Mouse (Mus musculus) layer of hippocampus, postnatal 25 days (tissue): Measurements from ENCODE around the gene Aamp. TPM values are rescaled to one million over a fixed set of nuclear protein-coding genes. Genes with fewer than 3 reads are reported as not detected.

Experiments used
- DNase-seq, 2 experiments: peaks; one replicate each; pipeline ENCODE4 v3.0.0; 2022; ENCODE audit warnings: mixed read lengths in 2 of 2, low spot score in 1 of 2; ENCODE audit errors: extremely low spot score in 1 of 2
- total RNA-seq, 2 experiments: library from RNA; stranded (reverse); gene quantifications; 2 replicates each; pipeline ENCODE4 v1.2.3; 2021

The Aamp gene
- total RNA-seq, 2 experiments from 2014 or later: 143 to 156 TPM

DNA sequence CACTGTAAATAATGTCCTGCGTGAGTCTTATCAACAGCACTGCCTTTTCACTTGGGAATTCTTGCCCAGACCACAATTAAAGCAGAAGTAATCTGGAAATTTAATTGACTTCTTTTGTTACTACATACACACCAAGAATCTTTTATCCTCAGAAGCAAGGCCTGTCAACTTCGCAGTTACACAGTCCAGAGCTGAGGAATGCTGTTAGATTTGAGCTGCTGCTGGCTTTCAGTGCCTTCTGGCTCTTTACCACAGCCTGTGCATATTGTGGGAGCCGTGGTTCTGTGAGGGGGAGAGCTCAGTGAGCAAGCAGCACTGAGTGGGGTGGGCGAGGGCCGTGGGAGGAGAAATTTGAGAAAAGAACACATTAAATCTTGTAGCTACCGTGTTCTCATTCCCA is 44.2 kb downstream of the Aamp start:
- peak; percentile 29 to 46 for DNase-seq

GRCm38 (mm10) chr1:74239618-74240017 is 44.9 kb downstream of the Aamp start:
- DNase-seq: peak in 1 of 2 experiments; percentile 23

GRCm38 (mm10) chr1:74239162-74239561 is 45.4 kb downstream of the Aamp start:
- DNase-seq: no peak

GRCm38 (mm10) chr1:74238136-74238535 is 46.4 kb downstream of the Aamp start:
- DNase-seq: no peak

GRCm38 (mm10) chr1:74237671-74238070 is 46.9 kb downstream of the Aamp start:
- no peak for DNase-seq

DNA sequence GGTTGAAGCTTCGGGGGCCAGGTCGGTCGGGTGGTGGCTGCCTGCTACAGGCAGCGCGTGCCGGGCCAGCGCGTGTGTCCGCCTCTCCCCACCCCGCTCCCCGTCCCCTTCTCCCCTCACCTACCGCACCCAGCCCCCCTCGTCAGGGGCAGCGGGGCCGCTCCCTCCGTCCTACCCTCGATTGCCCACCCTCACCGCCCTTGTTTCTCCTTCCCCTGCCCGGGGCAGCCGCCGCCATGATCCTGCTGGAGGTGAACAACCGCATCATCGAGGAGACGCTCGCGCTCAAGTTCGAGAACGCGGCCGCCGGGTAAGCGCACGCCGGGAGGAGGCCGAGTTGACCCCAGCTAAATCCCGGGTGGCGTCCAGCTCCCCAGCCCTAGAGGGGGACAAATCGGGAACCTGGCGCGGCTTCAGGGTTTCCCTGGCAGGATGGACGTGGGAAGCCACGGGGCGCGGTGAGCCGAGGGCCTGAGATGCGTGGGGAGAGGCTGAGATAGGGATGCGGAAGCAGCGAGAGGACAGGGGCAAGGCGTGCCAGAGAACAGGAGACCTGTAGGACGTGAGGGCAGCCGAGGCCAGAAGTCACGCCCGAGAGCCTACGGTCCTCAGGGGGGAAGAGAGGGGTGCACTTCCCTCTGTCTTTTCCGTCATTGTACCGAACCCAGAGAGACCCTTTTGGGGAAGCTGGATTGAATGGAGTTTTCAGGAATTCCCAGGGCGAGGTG is 47.8 kb downstream of the Aamp start:
- DNase-seq: peak; percentile 19 to 34

DNA sequence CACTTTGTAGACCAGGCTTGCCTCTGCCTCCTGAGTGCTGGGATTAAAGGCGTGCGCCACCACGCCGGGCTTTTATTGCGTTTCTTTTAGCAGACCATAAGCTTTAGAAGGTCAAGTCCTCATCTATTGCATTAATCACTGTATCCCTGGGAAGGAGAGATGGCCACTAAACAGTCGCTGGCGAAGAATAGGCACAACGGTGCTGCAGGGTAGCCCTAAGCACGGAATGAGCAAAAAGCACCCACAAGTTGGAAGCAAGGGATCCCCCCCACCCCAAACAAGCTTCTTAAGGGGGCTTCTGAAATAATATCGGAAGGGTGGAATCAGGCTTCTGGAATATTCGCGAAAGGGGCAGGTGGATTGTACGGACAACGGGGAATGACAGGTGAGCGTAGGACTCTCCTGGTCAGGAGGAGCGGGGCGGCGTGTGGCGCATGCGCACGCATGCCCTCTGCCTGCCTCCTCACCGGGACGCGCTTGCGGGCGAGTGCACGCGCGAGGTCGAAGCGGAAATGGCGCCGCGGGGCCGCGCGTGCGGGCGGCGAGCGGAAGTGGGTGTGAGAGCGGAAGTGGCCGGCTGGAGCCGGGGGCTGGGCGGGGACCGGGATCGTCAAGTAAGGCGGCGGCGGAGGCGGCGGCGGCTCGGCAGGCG is 48.5 kb downstream of the Aamp start, which contains the start of gene Arpc2:
Gene Arpc2 (plus strand): TSS at position 147 of the 652 bp plus-strand sequence.
- DNase-seq: peak; percentile 87 to 92

DNA sequence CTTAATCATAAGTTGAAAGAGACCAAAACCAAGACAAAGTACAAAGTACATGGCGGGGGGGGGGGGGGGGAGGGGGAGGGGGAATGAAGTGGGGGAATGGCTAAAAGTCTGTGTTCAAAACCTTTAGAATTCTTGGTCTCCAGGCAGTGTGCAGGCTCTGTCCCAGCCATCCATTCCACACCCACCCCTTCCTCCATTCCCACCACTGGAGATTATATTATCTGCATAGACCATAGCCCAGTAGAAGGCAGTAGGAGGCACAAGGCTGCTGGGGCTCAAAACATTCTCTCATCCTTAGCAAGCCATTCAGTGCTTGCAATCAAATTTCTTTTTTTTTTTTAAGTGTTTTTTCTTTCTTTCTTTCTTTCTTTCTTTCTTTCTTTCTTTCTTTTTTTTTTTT is 53.5 kb downstream of the Aamp start:
- no peak for DNase-seq

- DNase-seq: no peak
Measured at GRCm38 (mm10) chr1:74229942-74230341, 54.6 kb downstream of the Aamp start.

Other genes starting within 250 kb of the Aamp start
- gene Tns1, start 160.3 kb downstream of the Aamp start, total RNA-seq: 10 to 100 TPM; 29.6 to 41.9 TPM
- not detected for gene Rufy4, start 159.2 kb downstream of the Aamp start, total RNA-seq
- gene Cxcr2, start 130.7 kb downstream of the Aamp start, total RNA-seq: not detected
- gene Cxcr1, start 90.1 kb downstream of the Aamp start, total RNA-seq: not detected
- 100 to 1,000 TPM; 404 to 421 TPM for gene Arpc2, start 48.7 kb downstream of the Aamp start, total RNA-seq
- not detected for gene Gpbar1, start 6.2 kb downstream of the Aamp start, total RNA-seq
- gene Pnkd, start 192 bp upstream of the Aamp start, total RNA-seq: 100 to 1,000 TPM; 192 to 193 TPM
- gene Tmbim1, start 20.9 kb upstream of the Aamp start, total RNA-seq: 10 to 100 TPM; 28.3 to 28.7 TPM
- 1 to 10 TPM; 1.0 to 1.1 TPM for gene Catip, start 77.4 kb upstream of the Aamp start, total RNA-seq
- 1 to 10 TPM; 1.7 to 4.2 TPM for gene Slc11a1, start 90.5 kb upstream of the Aamp start, total RNA-seq
- gene Ctdsp1, start 106.8 kb upstream of the Aamp start, total RNA-seq: 10 to 100 TPM; 32.2 to 34.1 TPM
- 1 to 10 TPM in 1 of 2 experiments, under 1 TPM in 1; 0.52 to 1.1 TPM for gene Vil1, start 124.6 kb upstream of the Aamp start, total RNA-seq
- gene Cnot9, start 221.3 kb upstream of the Aamp start, total RNA-seq: 10 to 100 TPM; 26.9 to 27.4 TPM